ENCODE assay signal across 9 mouse cellular contexts in the genomic region with DNA sequence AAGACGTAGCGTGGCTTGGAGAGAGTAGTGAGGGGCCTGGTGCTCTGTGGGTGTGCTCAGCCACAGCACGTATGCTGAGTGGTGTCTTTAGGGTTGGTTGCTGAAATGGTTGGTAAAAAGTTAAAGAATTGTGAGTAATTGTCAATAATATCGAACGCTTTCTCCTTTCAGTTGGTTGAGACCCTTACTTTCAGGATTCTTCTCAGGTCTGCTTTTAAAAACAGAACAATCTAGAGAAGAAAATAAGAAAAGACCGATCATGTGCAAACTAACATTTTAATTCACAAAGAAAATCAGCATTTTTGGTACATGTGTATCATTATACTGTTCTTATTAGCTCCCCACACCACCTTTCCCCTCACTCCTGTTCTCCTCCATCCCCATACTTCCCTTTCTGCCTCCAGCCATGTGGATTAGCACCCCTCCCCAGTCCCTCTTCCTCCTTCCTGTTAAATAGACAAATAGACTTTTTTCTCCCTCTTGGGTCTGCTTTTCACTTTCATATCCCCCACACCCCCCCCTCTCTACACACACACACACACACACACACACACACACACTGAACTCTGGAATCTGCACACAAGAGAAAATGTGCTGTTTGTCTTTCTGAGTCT. TPM values are rescaled to one million over a fixed set of nuclear protein-coding genes. Genes with fewer than 3 reads are reported as not detected.
DNase-seq lines count a peak whose midpoint lies in the region; ATAC-seq and TF ChIP-seq lines count a peak whose summit lies in the region.
"Had no signal": no experiment of that assay in that cellular context is flagged by ENCODE, and none has a peak within 500 bp of the region (broad histone marks: within the 10 kb centered on the region; RNA-seq: fewer than 3 reads in every experiment).

No protein-coding gene starts in this region.

- no peak overlapping the region for H3K9ac ChIP-seq in heart, embryonic 16.5 days (ENCODE audit: low read length)

- peak overlapping the region; percentile 67; the same call in 1 of the 2 replicates for H3K4me2 ChIP-seq in heart, embryonic 16.5 days (ENCODE audit: low read depth, low read length)

- ATAC-seq in heart, embryonic 16.5 days (replicated peaks; ENCODE audit: extremely low read depth, insufficient read depth, low FRiP score) = no peak

- no peak for DNase-seq in heart, postnatal 14 days
- DNase-seq in induced T-regulatory cell, adult 2 months (ENCODE audit: low read depth) = peak; percentile 52
- DNase-seq in testis, postnatal 10 days (ENCODE audit: low spot score) = no peak
- no peak for DNase-seq in thymus, adult 18-20 months
- DNase-seq in left cerebral cortex, adult 11 months (ENCODE audit: low spot score) = no peak
- DNase-seq: adrenal gland, adult 8-10 months had no signal

- H3K9me3 ChIP-seq in heart, embryonic 16.5 days (replicated peaks; ENCODE audit: control insufficient read depth, low read length) = no peaks in the 10 kb centered on the region

- peak overlapping the region; percentile 27 for H3ac ChIP-seq in C2C12 (ENCODE audit: control insufficient read depth, insufficient read length, low read depth)

- TF ChIP-seq CTCF in C2C12 (IDR thresholded peaks at IDR 0.05; ENCODE audit: control insufficient read depth, insufficient read depth, insufficient read length) = no peak

- intact Hi-C loops in heart, postnatal 14 days (cut with DNase I) = no loop called here

- no peaks in the 10 kb centered on the region for H3K36me3 ChIP-seq in heart, embryonic 16.5 days (ENCODE audit: control insufficient read depth, insufficient read depth)
- H3K36me3 ChIP-seq in C2C12 (ENCODE audit: control insufficient read depth, insufficient read depth) = no peaks in the 10 kb centered on the region
- H3K36me3 ChIP-seq in macrophage (ENCODE audit: inconsistent target) = no peaks in the 10 kb centered on the region

- peaks cover 73% of the 10 kb centered on the region for H3K79me2 ChIP-seq in C2C12 (ENCODE audit: control insufficient read depth, insufficient read depth)
- peaks cover 68% of the 10 kb centered on the region for H3K79me2 ChIP-seq in macrophage (ENCODE audit: inconsistent target)

- no peak overlapping the region for H3K4me3 ChIP-seq in heart, embryonic 16.5 days (ENCODE audit: low read length)
- H3K4me3 ChIP-seq in C2C12 (ENCODE audit: insufficient read depth, poor library complexity, severe bottlenecking) (peak overlapping the region; percentile 67), macrophage (ENCODE audit: inconsistent target) (peak overlapping the region; percentile 91)

- H3K4me1 ChIP-seq in heart, embryonic 16.5 days (ENCODE audit: control insufficient read depth, insufficient read depth, low read length) = 0 out of 2 replicates have a peak, but pooled peaks cover 5% of the 10 kb centered on the region

- H3K79me3 ChIP-seq in C2C12 (ENCODE audit: low read depth) = peaks cover 49% of the 10 kb centered on the region

- no peaks in the 10 kb centered on the region for H3K27me3 ChIP-seq in heart, embryonic 16.5 days (ENCODE audit: control insufficient read depth, insufficient read depth, low read length)
- no peaks in the 10 kb centered on the region for H3K27me3 ChIP-seq in C2C12 (ENCODE audit: control insufficient read depth, insufficient read depth, insufficient read length)

- 90% methylated on average over 6 of the region's 6 CpGs for WGBS in heart, embryonic 16.5 days
- WGBS in macrophage (ENCODE audit: missing documents) = 84% methylated on average over 6 of the region's 6 CpGs

- no peak overlapping the region for H3K27ac ChIP-seq in heart, embryonic 16.5 days (ENCODE audit: low read length)
- peak overlapping the region; percentile 82 for H3K27ac ChIP-seq in macrophage

TF ChIP-seq in C2C12, 6 proteins besides CTCF, POLR2A, EP300 and RAD21:
- TF ChIP-seq MYOG (IDR thresholded peaks at IDR 0.05; ENCODE audit: control insufficient read depth, extremely low read depth, insufficient read length) = no peak
- TF ChIP-seq USF1 (IDR thresholded peaks at IDR 0.05; ENCODE audit: low read depth) = no peak
- no peak for TF ChIP-seq FOSL1 (IDR thresholded peaks at IDR 0.05; ENCODE audit: insufficient read depth, low read length, poor library complexity, severe bottlenecking)
- TF ChIP-seq CEBPB (IDR thresholded peaks at IDR 0.05; ENCODE audit: low read depth) = no peak
- no peak for TF ChIP-seq MYOD1 (IDR thresholded peaks at IDR 0.05; ENCODE audit: control insufficient read depth, insufficient read length, low read depth)
- no peak for TF ChIP-seq MAX (IDR thresholded peaks at IDR 0.05)
TF ChIP-seq in C2C12: peak in this region for 0.

RNA-seq across cellular contexts. Expression of a gene that starts 2.2 kb away (rescaled TPM):
- 10.0 and 10.6 TPM in 2 replicates for polyA plus RNA-seq in heart, embryonic 16.5 days (2015; fragmentation: Nextera tagmentation; extraction: Ambion mirVana)
- total RNA-seq in heart, postnatal 14 days (2021) = 1 to 10 TPM; 4.6 to 4.9 TPM
- polyA plus RNA-seq in C2C12 (2012; fragmentation: generic; extraction: Trizol) = 19.0 TPM
- total RNA-seq in macrophage (2018; cell fraction: chromatin; rRNA removed) = 10 to 100 TPM in 22 of 26 experiments, 1 to 10 TPM in 4; 7.0 to 42.2 (median 22.8) TPM
- 10 to 100 TPM in 24 of 26 experiments, 1 to 10 TPM in 2; 8.7 to 35.3 (median 24.2) TPM for total RNA-seq in macrophage (2018; cell fraction: cytosol; rRNA removed)
- 10 to 100 TPM in 25 of 26 experiments, 1 to 10 TPM in 1; 9.4 to 42.3 (median 21.2) TPM for total RNA-seq in macrophage (2018; cell fraction: nucleus; rRNA removed)
- polyA plus RNA-seq in macrophage (2018) = 17.9 to 23.8 TPM (median 22.2 TPM) in 3 replicates

RNA-seq across cellular contexts. Expression of a gene that starts 28.4 kb away (rescaled TPM):
- polyA plus RNA-seq in heart, embryonic 16.5 days (2015; fragmentation: Nextera tagmentation; extraction: Ambion mirVana) = 0.09 and 0.79 TPM in 2 replicates
- not detected for total RNA-seq in heart, postnatal 14 days (2021)
- polyA plus RNA-seq in C2C12 (2012; fragmentation: generic; extraction: Trizol) (not detected), macrophage (2018) (0.07 TPM in 1 of 3 replicates, not detected in the others)
- total RNA-seq in macrophage (2018; cell fraction: chromatin; rRNA removed) = not detected
- under 1 TPM in 8 of 26 experiments, not detected in 18; 0.05 to 0.24 (median 0.09) TPM for total RNA-seq in macrophage (2018; cell fraction: cytosol; rRNA removed)
- not detected for total RNA-seq in macrophage (2018; cell fraction: nucleus; rRNA removed)
- total RNA-seq: adrenal gland, adult 8-10 months had no signal
